Mouse (Mus musculus) spleen, postnatal 14 days (tissue): ENCODE measurements around the gene Ldlrad1.

Experiments used
- DNase-seq, 2 experiments: peaks; one replicate each; pipeline ENCODE4 v3.0.0; 2021 to 2022; ENCODE audit warnings: low spot score in 2 of 2

Ldlrad1 gene

DNA sequence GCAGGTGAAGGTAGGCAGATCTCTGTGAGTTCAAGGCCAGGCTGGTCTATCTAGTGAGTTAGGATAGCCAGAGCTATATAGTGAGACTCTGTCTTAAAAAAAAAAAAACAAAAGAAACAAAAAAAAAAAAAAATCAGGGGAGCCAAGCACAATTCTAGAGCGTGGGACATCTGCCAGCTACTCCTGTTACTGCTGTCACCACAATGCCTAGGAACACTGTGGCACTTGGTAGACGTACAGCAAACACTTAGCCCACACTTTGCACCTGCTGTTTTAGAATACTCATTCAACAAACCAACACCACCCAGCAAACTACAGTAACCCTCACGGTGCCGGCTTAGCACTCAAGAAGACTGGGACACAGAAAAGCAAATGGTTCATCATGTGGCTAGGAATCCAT is 2.5 kb downstream of the Ldlrad1 start:
- no peak for DNase-seq

DNA sequence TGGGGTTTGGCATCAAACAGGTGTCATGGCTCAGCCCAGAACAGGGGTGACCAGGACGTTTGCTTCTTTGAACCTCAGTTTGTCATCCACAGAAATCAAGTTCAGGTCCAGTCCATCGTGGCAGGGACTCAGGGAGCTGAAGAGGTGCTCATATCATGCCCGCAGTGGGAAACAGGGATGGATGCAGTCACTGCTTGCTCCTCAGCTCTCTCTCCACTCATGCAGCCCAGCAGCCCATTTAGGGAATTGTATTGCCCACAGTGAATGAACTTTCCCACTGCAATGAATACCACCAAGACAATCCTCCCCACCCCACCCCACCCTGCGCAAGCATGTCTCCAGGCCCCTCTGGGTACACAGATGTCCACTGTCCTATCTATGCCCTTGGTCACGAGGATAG is 3.0 kb downstream of the Ldlrad1 start:
- no peak for DNase-seq

DNA sequence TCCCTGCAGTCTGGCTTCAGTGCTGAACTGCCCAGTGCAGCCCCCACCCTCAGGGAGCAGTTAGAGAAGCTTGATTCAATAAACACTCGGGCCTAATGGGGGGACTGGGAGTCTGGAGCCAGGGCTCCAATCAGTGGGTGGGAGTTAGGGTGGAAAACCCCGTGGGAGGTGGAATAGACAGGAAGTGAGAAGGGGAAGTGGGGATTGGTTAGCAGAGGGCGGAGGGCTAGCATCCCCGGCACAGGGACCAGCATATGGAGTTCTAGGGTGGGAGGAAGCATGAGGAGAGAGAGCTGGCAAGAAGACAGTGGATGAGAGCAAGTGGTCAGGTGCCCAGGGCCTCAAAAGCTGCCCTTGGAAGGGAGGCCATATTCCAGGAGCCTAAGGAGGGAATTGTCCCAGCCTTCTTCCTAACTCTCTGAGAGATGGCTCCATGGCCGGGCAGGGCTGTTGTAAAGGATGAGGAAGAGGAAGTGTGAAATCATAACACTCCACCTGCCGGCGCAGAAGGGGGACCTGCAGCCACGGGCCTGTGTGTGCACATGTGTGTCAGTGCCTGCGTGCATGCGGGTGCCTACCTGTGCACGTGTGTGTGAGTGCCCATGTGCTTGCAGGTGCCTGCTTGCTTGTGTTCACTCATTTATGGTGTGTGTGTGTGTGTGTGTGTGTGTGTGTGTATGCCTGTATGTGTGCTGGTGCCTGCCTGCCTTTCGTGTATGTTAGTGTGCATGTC is 4.5 kb downstream of the Ldlrad1 start:
- DNase-seq = no peak

DNA sequence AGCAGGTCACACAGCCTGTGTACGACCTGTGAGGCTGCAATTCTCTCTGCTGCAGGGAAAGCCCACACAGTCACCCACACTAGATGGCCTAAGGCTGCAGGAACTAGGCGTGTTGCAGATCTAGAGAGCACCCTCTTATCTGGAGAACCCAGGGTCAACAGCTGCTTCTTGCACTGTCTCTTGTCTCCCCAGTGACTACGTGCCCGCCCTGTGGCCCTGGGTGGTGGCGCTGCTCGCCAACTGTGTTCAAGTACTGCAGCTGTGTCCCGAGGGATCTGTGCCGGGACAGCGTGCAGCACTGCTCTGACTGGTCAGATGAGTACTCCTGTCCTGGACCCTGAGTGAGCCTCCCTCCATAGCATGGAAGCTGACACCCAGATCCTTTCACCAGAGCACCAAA is 8.6 kb downstream of the Ldlrad1 start:
- DNase-seq = peak; percentile 42 to 52

DNA sequence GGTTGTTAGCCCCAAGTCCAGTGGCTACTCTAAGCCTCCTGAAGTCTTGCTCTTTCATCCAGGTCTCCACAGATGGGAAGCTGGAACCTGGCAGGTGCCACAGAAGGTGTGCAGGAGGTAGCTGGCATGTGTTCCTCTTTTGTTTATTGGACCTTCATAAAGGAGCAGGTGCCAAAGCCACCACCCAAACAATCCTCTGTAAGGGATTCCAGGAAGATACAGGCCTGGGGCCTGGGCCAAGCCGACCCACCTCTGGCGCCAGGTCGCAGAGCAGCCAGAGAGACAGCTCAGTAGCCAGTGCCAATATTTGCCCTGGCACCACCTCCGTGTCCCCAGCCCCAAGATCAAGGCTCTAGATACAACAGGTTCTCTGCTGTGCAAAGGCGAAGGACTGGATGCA is 12.5 kb downstream of the Ldlrad1 start:
- no peak for DNase-seq

DNA sequence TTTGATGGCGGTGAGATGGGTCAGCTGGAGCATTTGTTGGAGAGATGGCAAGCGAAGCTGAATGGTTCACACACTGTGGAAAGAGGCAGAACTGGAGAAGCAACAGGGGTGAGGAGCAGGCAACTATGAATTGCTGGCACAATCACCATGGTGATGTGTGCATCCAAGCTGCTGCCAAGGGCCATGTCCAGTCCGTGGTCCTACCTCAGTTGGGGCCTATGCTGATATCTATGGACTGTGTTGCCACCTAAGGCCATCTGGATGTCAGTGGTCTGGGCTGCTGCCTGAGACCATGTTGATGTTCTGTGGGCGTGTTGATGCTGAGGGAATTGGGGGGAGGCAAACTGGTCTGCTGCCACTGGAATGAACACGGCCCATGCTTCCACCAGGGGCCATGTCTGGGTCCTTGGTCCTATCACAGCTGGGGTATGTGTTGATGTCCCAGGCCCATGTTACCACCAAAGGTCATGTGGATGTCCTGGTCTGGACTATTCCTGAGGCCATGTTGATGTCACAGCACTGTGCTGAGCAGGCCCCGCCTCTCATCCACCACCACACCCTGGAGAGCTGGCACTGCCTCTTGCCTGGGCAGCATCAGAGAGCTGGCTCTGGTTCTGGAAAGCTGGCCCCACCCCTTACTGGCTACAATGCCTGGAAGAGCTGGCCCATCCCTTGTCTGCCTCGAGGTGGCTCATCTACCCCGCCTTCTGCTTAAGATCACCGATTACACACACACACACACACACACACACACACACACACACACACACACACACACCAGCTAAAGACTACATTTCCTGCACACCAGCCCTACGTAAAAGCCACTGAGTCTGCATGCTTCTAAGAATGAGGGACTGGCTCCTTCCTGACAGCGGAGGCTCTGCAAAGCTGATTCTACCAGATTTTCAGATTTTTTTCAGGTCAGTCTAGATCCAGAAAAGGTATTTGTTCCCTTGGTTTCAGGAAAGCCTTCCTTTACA is 14.5 kb downstream of the Ldlrad1 start:
- no peak for DNase-seq

DNA sequence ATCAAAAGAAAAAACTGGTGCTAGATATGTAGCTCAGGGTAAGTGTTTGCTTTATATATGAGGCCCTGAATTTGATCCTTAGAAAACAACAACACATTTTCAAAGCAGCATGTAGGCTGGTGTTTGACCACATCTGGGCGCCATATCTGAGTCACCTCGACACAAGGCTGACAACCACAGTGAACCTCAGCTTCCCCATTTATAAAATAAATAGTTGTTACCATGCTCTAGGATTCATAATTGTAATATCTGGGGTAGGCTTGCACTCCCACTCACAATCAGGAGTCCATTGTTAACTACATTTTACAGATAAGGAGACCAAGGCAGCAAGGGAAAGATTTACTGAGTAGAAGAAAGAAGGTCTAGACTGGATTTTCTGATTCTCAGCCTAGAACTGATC is 17.3 kb downstream of the Ldlrad1 start:
- no peak for DNase-seq

DNA sequence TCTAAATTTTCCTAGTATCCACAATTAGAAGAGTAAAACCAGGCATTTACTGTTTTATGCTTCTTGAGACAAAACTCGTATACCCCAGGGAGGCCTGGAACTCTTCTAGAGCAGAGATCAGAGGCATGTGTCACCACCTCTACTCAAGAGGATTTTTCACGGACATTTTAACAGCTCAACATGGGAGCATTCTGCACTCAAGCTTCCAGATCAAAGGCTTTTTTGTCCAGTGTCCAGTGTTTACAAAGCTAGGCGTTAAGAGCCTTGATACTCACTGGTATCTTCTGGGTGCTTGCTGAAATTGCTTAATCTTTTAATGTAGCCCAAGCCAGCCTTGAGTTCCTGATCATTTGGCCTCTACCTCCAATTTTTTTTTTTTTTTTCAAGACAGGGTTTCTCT is 23.2 kb downstream of the Ldlrad1 start:
- DNase-seq = no peak

DNA sequence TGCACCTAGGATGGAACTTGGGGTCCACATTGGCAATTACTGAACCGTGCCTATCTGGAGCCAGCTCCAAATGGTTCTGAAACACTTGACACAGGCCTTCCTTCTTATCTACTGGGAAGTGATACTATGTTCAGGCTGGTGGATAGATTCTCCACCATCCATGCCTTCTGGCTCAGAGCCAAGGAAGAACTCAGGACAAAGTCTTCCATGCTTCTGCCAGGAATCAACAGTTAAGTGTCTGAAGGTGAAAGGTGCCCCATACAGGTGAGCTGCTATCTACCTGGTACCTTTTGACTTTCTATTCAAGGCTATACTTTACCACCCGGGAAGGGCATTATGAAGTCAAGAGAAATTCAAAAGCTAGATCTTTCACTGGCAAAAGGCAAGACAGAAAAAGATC is 29.3 kb downstream of the Ldlrad1 start:
- DNase-seq = no peak

DNA sequence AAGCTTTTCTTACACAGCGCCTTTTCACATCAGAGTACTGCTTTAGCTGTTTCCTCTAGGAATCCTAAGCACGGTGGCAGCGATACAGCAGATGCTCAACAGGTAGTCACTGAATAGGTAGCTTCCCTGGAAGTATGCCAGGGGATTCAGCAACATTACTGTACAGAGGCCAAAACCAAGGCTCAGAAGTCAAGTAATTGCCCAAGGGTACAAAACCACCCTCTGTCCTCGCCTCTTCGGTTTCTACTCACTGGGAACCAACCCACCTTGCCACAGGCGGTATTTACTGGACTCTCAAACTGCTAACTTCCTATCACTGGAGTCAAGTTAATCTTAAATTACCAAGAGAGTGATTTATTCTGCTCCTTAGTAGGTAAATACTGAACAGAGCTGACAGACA is 31.2 kb downstream of the Ldlrad1 start:
- no peak for DNase-seq

DNA sequence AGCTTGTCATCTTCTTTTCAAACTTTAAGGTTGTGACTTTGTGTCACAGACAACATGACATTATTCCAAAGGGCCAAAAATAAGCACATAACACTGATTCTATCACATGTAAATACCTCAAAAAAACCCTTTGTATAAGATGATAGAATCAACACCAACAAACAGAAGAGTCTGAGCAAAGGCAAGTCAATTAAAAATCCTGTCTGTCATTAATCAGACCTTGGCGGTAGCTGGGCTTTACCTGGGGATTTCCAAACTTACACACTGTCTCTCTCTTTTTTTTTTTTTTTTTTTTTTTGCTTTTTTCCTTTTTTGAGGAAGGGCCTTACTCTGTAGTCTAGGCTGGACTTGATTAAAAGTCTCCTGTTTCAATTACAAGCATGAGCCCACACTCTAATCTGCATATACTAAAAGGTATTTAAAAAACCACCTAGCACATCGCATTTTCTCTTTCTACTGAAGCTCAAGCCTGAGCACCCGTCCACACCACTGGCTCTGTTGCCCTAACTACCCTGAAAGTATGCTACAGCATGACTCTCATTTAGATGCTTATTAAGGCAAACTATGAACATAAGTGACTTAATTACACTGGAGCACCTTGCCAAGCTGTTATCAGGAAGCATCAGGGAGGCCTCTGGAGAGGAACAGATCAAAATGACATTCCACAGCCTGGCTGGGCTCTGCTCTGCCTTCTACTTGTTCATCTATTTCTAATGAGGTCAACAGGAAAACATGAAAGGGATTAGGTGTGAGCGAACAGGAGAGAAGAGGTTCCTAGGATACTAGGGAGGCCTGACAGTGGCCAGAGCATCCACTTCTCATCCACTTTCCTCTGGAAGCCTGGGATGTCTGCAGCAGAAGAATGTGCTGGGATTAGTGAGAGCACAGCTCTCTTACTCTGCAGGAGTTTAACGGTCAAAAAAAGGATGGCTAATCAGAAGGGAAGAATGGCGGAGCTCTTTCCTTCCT is 34.7 kb downstream of the Ldlrad1 start:
- no peak for DNase-seq

DNA sequence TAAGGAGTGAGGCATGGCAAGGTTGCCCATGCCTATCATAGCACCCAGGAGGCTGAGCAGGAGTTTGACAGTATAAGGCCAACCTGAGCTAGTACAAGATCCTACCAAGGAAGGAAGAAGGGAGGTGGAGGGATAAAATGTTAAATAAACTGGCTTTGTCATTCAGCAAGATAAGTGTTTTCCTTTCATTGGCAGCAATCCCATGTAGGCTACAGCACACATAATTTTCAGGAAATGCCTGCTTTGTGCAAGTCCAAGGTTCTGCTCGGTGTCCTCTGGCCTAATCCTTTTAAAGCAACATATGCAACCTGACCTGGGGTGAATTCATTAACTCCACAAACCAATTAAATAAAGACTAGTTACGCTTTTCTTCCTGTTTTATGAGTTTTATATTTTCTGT is 36.4 kb downstream of the Ldlrad1 start:
- DNase-seq = no peak

DNA sequence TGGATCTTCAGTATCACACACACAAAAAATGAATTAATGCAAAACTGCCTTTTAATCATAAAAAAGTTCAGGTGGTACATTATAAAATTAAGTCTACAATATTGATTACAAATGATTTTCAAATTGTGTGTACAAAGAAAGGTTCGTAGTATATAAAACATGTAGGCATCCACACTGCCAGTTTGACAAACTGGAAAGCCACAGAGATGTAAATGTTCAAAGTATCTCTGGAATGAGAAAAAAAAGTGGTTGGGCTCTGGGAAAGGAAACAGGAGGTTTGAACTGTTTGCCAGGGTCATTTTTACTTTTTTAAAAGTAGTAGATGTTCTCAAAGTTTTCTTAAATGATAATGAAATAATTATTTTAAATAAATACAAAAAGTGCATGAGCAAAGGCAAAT is 37.1 kb downstream of the Ldlrad1 start:
- no peak for DNase-seq

DNA sequence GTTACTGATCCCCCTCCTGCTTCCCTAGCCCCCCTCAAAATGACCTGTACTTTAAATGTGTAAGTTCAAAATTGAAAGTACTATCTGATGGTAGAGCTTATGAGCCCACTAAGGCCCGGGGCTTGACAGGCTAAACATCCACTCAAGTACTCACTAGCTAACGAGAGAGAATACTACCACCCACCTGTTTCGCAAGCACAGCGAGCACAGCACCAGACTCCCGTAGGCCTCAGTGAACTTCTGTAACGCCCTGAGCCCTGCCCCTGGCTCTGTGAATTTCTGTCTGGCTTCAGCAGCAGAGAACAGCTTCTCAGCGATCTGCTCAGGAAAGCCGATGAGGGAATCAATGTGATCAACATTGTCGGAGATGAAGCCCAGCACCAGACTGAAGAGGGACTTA is 38.1 kb downstream of the Ldlrad1 start:
- no peak for DNase-seq

DNA sequence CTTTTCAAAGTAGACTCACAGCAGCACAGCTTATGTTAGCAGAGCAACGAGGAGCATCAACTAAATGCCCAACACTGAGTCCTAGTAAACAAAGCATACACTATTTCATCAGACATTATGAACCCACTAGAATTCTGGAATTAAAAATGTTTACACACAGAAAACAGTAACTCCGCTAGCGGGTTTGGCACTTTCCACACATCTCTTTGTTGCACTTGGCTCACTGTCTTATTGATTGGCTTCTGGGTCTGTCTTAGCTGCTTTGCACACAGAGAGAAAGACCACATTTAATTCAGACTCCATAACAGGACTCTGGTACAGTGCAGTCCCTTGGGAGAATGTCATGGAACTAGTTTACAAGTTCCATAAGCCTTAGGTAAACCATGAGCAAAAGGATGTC is 39.1 kb downstream of the Ldlrad1 start:
- no peak for DNase-seq

DNA sequence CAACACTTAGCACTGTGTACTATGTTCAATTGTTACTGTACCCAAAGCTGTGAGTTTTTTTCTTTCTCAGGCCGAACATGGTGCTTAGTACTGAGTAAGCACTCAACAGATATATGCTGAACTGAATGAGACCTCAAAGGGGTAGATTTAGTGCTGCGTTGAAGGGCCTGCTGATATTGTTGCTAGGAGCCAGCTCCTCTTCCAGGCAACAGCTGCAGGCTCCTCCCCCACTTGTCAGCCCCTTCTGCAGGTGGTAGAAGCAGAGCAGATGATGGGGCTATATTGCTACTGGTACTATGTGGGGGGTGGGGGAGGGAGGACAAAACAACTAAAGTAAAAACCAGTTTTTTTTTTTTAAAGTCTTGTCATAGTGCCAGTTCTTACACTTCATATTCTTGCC is 40.5 kb downstream of the Ldlrad1 start:
- no peak for DNase-seq

DNA sequence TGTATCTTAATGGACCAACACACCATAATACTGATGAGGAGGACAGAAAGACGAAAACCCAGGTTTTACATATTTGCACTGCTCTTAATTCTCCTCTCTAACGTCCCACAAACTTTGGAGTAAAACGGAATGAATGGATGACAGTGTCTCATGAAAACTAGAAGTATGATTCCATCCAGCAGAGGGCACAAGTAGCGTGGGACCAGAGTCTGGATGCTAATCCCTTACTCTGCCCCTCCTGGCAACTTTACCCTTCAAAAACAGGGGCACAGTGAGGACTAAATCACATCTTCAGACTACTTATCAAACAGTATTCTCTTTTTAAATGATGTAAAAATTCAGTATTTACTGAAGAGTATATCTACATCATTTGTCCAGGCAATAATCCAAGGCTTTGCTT is 41.5 kb downstream of the Ldlrad1 start:
- peak in 1 of 2 experiments; percentile 30 for DNase-seq

DNA sequence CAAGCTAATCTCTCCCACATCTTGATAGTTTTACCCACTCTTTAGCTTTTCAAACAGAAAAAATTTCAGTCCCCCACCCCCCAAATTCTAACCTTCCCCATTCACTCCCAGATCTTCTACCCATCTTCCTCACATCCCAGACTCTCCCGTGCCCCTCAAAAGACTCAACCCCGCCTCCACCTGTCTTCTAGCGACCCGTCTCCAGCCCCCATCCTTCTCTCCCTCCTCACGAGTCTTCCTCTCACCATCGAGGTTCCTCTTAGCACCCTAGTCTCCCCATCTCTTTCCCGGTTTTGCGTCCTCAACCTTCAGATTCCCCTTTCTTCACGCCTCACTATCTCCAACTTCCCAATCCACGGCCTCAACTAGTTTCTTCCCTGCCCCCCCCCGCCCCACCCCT is 43.5 kb downstream of the Ldlrad1 start:
- DNase-seq = no peak

DNA sequence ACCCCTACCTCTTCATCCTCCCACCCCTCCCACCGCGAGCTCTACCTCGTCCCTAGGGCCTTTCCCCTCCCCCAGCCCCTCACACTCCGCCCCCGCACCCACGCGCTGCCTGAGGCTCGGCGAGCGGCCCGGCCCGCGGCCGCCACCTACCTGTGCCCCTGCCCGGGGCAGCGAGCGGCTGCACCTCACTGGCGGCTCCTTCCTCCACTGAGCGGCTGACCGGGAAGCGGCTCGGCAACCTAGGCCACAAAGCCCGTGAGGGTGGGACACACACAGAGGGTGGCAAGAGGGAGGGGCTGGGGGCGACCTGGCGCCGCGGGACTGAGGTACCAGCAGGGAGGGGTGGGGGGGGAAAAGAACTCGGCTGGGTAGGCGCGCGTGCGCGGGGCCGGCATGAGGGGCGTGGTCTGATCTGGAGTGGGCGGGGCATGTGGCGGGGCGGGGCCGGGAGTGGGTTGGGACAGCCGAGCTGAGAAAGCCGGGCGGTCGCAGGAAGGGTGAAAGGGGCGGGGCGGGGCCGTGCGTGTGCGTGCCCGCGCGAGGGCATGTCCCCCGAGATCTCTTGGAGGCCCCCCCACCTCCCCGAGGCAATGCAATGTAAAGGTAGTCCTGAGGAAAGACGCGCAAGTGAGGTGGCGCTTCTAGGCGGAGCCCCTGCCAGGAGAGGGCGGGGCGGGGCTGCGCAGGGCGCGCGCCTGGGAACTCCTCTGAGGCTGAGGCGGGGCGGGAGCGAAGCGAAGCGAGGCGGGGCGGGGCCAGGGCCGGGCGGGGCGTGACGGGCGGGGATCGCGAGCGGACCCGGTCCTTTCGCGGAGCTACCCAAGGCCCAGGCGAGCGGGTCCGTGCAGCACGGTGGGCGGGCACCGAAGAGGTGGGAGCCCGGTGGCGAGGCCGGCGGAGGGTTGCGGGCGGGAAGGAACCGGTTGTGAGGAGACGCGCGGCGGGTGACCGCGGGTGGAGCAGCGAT is 44.4 kb downstream of the Ldlrad1 start, which contains the start of the genes Lrrc42 and Hspb11:
Gene Lrrc42 (minus strand): TSS at position 408 of the 967 bp plus-strand sequence.
Gene Hspb11 (plus strand): TSS at position 469 of the 967 bp plus-strand sequence.
- peak; percentile 86 to 90 for DNase-seq

DNA sequence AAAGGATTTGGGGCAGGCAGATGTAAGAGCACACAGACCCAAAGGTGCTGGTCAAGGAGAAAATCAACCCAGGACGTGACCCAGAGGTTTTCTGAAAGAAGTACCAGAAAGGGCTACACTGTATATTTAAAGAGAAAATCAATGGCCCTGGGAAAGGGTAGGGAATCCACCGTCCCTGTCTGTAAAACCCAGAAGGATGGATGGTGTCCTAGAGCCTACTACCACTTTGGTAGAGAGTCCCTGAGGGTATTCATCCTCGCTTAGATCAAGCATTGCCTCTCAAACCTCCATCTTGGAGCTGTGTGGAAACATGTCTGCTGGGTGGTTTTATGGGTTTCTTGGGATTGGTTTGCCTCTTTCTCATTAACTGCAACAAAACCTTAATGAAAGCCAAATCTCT is 45.4 kb downstream of the Ldlrad1 start:
- DNase-seq = no peak
